Mouse (Mus musculus): ENCODE measurements at regions not wholly inside any gene's neighbourhood (a gene's known extent, or its start where the extent isn't known, plus 50 kb on each side); places are given as distances from the start of the nearest gene placed in this dataset.

DNA sequence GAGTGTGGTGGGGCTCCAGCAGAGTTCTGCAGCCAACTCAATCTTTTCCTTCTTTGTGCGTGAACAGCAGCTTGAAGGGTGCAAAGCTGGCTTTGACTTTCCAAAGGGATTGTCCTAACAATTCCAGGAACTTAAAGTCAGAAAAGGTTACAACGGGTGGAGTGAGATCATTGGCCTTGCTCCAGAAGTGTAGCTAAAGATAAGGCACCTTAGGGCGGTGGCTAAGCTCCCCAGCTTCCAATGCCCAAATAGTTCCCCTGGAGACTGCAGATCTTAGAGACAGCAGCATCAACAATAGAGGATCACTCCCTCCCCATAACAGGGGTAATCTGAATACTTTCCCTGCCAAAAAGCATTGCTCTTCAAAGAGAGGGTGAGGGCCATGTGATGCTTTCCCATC, 62.3 kb upstream of the Cd93 start:
- DNase-seq (ENCODE audit: low spot score) = no peak

DNA sequence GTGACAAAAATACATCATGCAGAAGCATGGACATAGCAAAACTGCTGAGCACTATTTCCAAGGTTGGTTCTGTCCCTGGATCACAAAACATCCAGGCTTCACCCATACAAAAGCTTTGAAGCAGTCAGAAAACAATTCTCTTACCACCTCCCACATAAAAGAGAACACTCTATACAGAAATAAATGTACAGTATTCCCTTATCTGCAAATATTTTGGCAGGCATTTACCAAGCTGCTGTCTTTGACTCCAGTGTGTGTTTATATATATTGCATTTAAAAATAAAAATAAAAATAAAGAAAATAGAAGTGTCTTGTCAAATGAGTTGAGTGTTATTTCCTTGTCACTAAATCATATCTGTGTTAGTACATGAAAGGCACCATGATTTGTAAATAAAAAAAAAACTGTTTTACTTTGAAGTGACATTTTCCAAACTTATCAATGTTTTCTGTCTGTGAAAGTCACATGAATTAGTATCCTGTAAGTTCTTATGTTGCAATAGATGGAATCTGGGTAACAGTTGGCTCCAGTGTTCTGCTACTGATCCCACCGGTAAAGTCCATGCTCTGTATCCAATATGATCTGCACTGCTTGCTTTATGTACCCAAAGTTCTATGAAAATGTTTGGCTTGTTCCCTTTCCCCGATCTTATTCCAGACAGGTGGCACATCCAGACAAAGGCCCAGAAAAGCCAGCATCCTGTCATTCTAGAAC, 59.9 kb upstream of the Cd93 start:
- no peak for DNase-seq (ENCODE audit: low spot score)

DNA sequence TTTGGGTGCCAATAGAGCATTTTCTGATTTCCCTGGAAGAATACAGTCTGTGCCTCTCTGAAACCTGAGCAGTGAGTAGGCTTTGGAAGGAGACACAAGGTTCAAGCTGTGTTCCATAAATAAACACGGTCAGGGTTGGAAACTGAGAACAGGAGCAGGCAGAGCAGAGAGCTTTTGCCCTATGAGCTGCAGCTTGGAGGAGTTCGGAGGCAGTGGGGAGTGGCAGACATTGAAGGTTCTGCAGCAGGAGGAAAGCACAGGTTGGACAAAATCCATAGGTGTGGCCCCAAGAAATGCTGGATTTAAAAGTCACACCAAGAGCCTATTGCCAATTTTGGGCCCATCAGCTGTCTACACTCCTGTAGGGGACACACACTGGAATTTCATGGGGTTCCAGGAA, 59.0 kb upstream of the Cd93 start:
- DNase-seq (ENCODE audit: low spot score) = no peak

DNA sequence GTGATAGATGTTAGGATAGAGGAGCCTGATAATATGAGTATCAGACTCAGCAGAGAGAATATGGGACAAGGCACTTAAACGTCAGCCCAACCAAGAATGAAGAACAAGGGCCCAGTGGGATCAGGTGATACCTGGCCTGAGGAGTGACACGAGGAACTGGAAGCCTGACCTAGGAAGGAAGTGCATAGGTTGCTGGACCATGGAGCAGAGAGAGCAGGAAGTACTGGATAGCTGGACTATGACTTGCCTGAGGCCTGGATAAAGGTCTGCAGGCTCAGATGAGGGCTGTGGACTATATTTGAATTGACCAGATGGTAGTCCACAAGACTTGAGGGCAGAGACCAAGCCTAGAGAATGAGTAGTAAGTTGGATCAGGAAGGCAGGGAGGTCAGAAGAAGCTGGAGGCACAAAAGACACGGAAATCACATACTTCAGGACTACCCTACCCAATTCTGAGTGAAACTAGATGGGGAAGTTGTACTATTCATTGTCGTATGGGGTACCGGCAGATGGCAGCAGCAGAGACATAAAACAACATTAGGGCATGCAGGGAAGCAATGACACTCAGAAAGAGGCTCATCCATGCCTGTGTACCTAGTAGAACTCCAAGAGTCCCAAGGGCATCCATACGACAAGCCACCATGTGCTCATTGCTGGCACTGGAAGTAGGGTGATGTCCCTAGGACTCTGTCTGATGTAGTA, 57.0 kb upstream of the Cd93 start:
- no peak for DNase-seq (ENCODE audit: low spot score)

DNA sequence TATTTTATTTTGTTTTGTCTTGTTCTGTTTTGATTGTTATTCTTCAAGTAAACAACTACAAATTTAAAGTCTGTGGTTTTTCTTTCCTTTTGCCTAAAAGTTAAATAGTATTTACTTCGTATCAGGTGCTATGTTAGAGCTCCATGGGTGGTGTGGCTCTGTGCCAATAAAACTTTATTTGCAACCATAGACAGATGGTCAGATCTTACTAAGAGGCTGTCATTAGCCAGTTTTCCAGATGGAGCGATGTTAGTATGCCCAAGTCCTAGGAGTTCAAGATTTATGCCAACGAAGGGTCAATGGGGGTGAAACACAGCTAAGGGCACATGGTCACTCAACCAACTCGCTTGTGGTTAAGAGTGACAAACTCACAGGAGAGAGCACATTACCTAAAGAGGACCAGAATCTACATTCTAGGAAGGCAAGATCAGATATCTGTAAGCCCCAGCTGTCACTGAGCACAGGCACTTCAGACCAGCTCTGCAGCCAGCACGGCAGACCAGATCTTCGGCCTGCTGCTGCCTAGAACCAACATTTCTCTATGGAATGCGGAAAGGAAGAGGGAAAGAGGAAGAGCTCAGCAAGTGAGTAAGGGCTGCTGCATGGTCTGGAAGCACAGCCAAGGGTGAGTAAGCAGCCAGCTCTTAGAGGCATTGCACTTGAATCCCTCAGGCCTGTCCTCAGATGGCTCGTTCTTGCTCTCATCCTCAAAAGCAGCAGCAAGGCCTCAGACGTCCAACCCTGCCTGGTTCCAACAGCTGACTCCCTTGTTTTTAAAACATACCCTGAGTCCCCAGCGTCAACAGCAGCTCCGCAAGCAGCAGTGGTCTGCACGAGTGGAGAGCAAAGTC, 54.3 kb upstream of the Cd93 start:
- DNase-seq (ENCODE audit: low spot score) = no peak

- no peak for DNase-seq (ENCODE audit: low spot score)
These were observed 53.0 kb upstream of the Cd93 start for GRCm38 (mm10) chr2:148496151-148497040.

DNA sequence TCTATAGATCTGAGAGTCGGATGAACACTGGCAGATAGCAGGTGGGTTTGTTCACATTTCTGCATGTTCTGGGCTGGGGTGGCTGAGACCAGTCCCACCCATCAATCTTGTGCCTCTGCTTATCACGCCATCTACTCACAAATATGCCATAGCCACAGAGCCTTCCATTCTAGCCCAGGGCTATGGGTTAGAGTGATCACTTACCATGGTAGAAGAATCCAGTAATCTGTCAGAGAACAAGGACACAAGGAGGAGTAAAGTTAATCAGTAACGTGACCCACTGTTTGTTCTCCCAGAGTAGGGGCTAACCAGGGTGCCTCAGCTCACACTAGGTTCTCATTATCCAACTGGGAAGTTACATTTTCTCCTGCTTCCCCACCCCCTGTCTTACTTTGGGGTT, 52.1 kb upstream of the Cd93 start:
- no peak for DNase-seq (ENCODE audit: low spot score)

- DNase-seq (ENCODE audit: low spot score) = no peak
These were observed 49.9 kb upstream of the Cd93 start for GRCm38 (mm10) chr2:148493281-148493680.
